Comparison of ENCODE assay signal across 9 mouse cellular contexts in the genomic region with DNA sequence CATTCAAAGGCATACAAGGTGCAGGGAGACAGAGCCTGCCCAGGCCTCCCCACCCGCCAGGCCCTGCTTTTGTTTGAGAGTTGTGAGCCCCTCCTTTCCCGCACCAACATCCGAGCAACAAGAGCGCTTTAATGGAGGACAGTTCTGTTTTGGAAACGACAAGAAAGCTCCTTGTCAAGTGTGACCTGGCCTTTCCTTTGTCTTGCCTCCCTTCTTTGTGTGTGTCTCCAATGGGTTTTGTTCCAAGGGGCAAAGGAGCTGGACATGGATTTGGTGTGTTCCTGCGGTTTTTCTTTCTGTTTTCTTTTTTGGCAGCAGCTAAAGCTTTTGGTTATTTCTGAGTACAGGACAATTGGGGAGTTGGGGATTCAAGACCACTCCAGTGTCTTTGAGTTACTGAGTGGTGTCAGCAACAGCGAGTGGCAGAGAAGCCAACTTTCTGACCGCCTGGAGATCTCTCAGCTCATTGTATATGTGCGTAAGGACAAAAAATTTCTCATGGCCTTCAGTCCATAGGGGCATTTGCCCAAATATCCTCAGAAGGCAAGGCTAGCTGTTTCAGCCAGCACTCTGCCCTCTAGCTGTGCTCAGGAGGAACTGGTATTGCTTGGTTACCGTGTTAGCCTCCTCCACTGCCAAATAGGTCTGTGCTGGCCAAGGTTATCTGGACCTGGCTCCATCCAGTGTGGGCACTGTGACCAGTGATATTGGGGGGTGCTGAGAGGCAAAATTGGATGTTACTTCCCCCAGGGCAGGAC.
DNase-seq lines count a peak whose midpoint lies in the region; ATAC-seq lines count a peak whose summit lies in the region.
"Had no signal": no experiment of that assay in that cellular context is flagged by ENCODE, and none has a peak within 500 bp of the region (broad histone marks: within the 10 kb centered on the region; RNA-seq: fewer than 3 reads in every experiment).

No protein-coding gene starts in this region.

- no peak overlapping the region for H3K4me2 ChIP-seq in kidney, embryonic 14.5 days (replicated peaks; ENCODE audit: low read depth, low read length)
- no peak overlapping the region for H3K4me2 ChIP-seq in limb, embryonic 15.5 days

- no peak for ATAC-seq in kidney, embryonic 14.5 days (ENCODE audit: low FRiP score, low TSS enrichment)
- ATAC-seq in limb, embryonic 15.5 days (ENCODE audit: insufficient number of reproducible peaks, low FRiP score, low TSS enrichment, low read depth), result no peak
- no peak for ATAC-seq in CD4-positive, CD25-positive, alpha-beta regulatory T cell, adult 4 months

- no peak for DNase-seq in kidney, postnatal 10 days
- DNase-seq in Muller cell, postnatal 12 days (ENCODE audit: inconsistent ontology term), result peak; percentile 67
- peak; percentile 68 for DNase-seq in embryo, embryonic 11 days
- no peak for DNase-seq in right cerebral cortex, postnatal 36 days (ENCODE audit: low spot score in 2 of 2)
- no peak for DNase-seq in yolk sac, embryonic 10.5 days (ENCODE audit: low spot score)

- H3K4me1 ChIP-seq in kidney, embryonic 14.5 days (ENCODE audit: control insufficient read depth, insufficient read depth, low read length), result peaks cover 35% of the 10 kb centered on the region
- H3K4me1 ChIP-seq in limb, embryonic 15.5 days, result peaks cover 79% of the 10 kb centered on the region

- no peaks in the 10 kb centered on the region for H3K27me3 ChIP-seq in kidney, embryonic 14.5 days (ENCODE audit: control insufficient read depth, insufficient read depth, low read length)
- no peaks in the 10 kb centered on the region for H3K27me3 ChIP-seq in limb, embryonic 15.5 days

- 0 out of 2 replicates have a peak overlapping the region, but pooled peaks have one; percentile 32 for H3K27ac ChIP-seq in kidney, embryonic 14.5 days (ENCODE audit: low read depth, low read length)
- H3K27ac ChIP-seq in limb, embryonic 15.5 days, result peak overlapping the region; percentile 38
- H3K27ac ChIP-seq: macrophage had no signal

- no peak overlapping the region for H3K4me3 ChIP-seq in kidney, embryonic 14.5 days (ENCODE audit: low read length)
- no peak overlapping the region for H3K4me3 ChIP-seq in limb, embryonic 15.5 days

- no peaks in the 10 kb centered on the region for H3K9me3 ChIP-seq in kidney, embryonic 14.5 days (ENCODE audit: control insufficient read depth, low read length)
- no peaks in the 10 kb centered on the region for H3K9me3 ChIP-seq in limb, embryonic 15.5 days

- WGBS in kidney, embryonic 14.5 days, result 67% methylated on average over 10 of the region's 10 CpGs
- 65% methylated on average over 10 of the region's 10 CpGs for WGBS in limb, embryonic 15.5 days

- H3K36me3 ChIP-seq in kidney, embryonic 14.5 days (ENCODE audit: control insufficient read depth, insufficient read depth, low read length), result no peaks in the 10 kb centered on the region
- H3K36me3 ChIP-seq in limb, embryonic 15.5 days, result 0 out of 2 replicates have a peak, but pooled peaks cover 2% of the 10 kb centered on the region

- H3K9ac ChIP-seq in kidney, embryonic 14.5 days (ENCODE audit: low read depth, low read length), result no peak overlapping the region
- H3K9ac ChIP-seq in limb, embryonic 15.5 days, result no peak overlapping the region

Comparison
In these comparisons a context has a peak if more than half of its experiments do, and no peak if none do; other contexts are left out.
1. DNase-seq: peak in Muller cell, postnatal 12 days (single experiment) and embryo, embryonic 11 days (single experiment); none in kidney, postnatal 10 days (single experiment), right cerebral cortex, postnatal 36 days (0 of 2) and yolk sac, embryonic 10.5 days (single experiment).